Mouse (Mus musculus): Measurements from ENCODE around the gene Rabepk. TPM values are rescaled to one million over a fixed set of nuclear protein-coding genes. Genes with fewer than 3 reads are reported as not detected.

Gene Rabepk
- 42.5 and 49.8 TPM in 2 replicates for polyA plus RNA-seq (2012; rRNA removed; ENCODE audit: low replicate concordance)

GRCm38 (mm10) chr2:34799357-34800256 lies at the start of gene Rabepk:
Rabepk (minus strand) TSS chr2:34799912.

GRCm38 (mm10) chr2:34832766-34833457 lies 33.2 kb upstream of the Rabepk start, which contains the start of gene Gm34653:
Gm34653 (plus strand) TSS chr2:34833007.

GRCm38 (mm10) chr2:34825827-34826459 lies 26.2 kb upstream of the Rabepk start, which contains the start of gene Fbxw2:
Fbxw2 (minus strand) TSS chr2:34826311.

GRCm38 (mm10) chr2:34771368-34772226 lies 28.1 kb downstream of the Rabepk start, which contains the start of gene Hspa5:
Hspa5 (plus strand) TSS chr2:34771970.

GRCm38 (mm10) chr2:34754551-34755358 lies 45.0 kb downstream of the Rabepk start, which contains the start of gene Gapvd1:
Gapvd1 (minus strand) TSS chr2:34755232.

Other genes with a start within 250 kb of the Rabepk start
- 17.1 and 24.7 TPM in 2 replicates for gene Gapvd1, start 44.7 kb downstream of the Rabepk start, polyA plus RNA-seq (2012; rRNA removed; ENCODE audit: low replicate concordance)
- gene Hspa5, start 27.9 kb downstream of the Rabepk start, polyA plus RNA-seq (2012; rRNA removed; ENCODE audit: low replicate concordance) = 217 and 588 TPM in 2 replicates
- 66.0 and 74.3 TPM in 2 replicates for gene Fbxw2, start 26.4 kb upstream of the Rabepk start, polyA plus RNA-seq (2012; rRNA removed; ENCODE audit: low replicate concordance)
- gene Gm34653, start 33.1 kb upstream of the Rabepk start, polyA plus RNA-seq (2012; rRNA removed; ENCODE audit: low replicate concordance) = not detected in 2 replicates
- 2.5 and 5.7 TPM in 2 replicates for gene Cutal, start 74.5 kb upstream of the Rabepk start, polyA plus RNA-seq (2012; rRNA removed; ENCODE audit: low replicate concordance)
- 16.3 and 22.1 TPM in 2 replicates for gene Psmd5, start 75.1 kb upstream of the Rabepk start, polyA plus RNA-seq (2012; rRNA removed; ENCODE audit: low replicate concordance)
- gene Phf19, start 114.1 kb upstream of the Rabepk start, polyA plus RNA-seq (2012; rRNA removed; ENCODE audit: low replicate concordance) = 1.7 and 3.5 TPM in 2 replicates
- gene Traf1, start 161.9 kb upstream of the Rabepk start, polyA plus RNA-seq (2012; rRNA removed; ENCODE audit: low replicate concordance) = 10.3 and 11.0 TPM in 2 replicates